Mouse (Mus musculus): ENCODE measurements around the gene Spx.

Spx gene

GRCm38 (mm10) chr6:142412906-142413491, at the start of gene Spx:
TSS of gene Spx (plus strand) at chr6:142413441.
- no peak for DNase-seq (ENCODE audit: low spot score in 2 of 2)

- no peak for DNase-seq (ENCODE audit: low spot score in 2 of 2)
Observed at GRCm38 (mm10) chr6:142365742-142366472, 47.3 kb upstream of the Spx start.

GRCm38 (mm10) chr6:142366473-142367018, 46.7 kb upstream of the Spx start:
- no peak for DNase-seq (ENCODE audit: low spot score in 2 of 2)

GRCm38 (mm10) chr6:142367565-142367964, 45.7 kb upstream of the Spx start:
- DNase-seq (ENCODE audit: low spot score in 2 of 2) = no peak

- DNase-seq (ENCODE audit: low spot score in 2 of 2) = no peak
Observed at GRCm38 (mm10) chr6:142369568-142369967, 43.7 kb upstream of the Spx start.

GRCm38 (mm10) chr6:142377081-142377480, 36.2 kb upstream of the Spx start:
- no peak for DNase-seq (ENCODE audit: low spot score in 2 of 2)

- no peak for DNase-seq (ENCODE audit: low spot score in 2 of 2)
Observed at GRCm38 (mm10) chr6:142378576-142379330, 34.5 kb upstream of the Spx start.

- DNase-seq (ENCODE audit: low spot score in 2 of 2) = no peak
Observed at GRCm38 (mm10) chr6:142379961-142380360, 33.3 kb upstream of the Spx start.

- DNase-seq (ENCODE audit: low spot score in 2 of 2) = no peak
Observed at GRCm38 (mm10) chr6:142381615-142382014, 31.6 kb upstream of the Spx start.

GRCm38 (mm10) chr6:142384521-142384920, 28.7 kb upstream of the Spx start:
- DNase-seq (ENCODE audit: low spot score in 2 of 2) = no peak

GRCm38 (mm10) chr6:142386285-142387010, 26.8 kb upstream of the Spx start:
- no peak for DNase-seq (ENCODE audit: low spot score in 2 of 2)

- peak; percentile 97 to 98 for DNase-seq (ENCODE audit: low spot score in 2 of 2)
Observed at GRCm38 (mm10) chr6:142387011-142387754, 26.1 kb upstream of the Spx start, which contains the start of the genes Recql and Golt1b. TSS of gene Recql (minus strand) at chr6:142387087. TSS of gene Golt1b (plus strand) at chr6:142387221.

GRCm38 (mm10) chr6:142387755-142388271, 25.4 kb upstream of the Spx start:
- no peak for DNase-seq (ENCODE audit: low spot score in 2 of 2)

GRCm38 (mm10) chr6:142389101-142389500, 24.1 kb upstream of the Spx start:
- no peak for DNase-seq (ENCODE audit: low spot score in 2 of 2)

- DNase-seq (ENCODE audit: low spot score in 2 of 2) = no peak
Observed at GRCm38 (mm10) chr6:142392312-142392711, 20.9 kb upstream of the Spx start.

GRCm38 (mm10) chr6:142394669-142395068, 18.6 kb upstream of the Spx start:
- peak in 1 of 2 experiments; percentile 24 for DNase-seq (ENCODE audit: low spot score in 2 of 2)

GRCm38 (mm10) chr6:142395756-142396155, 17.5 kb upstream of the Spx start:
- DNase-seq (ENCODE audit: low spot score in 2 of 2) = no peak

GRCm38 (mm10) chr6:142411140-142411539, 2.1 kb upstream of the Spx start:
- no peak for DNase-seq (ENCODE audit: low spot score in 2 of 2)

- DNase-seq (ENCODE audit: low spot score in 2 of 2) = no peak
Observed at GRCm38 (mm10) chr6:142413845-142414244, 604 bp downstream of the Spx start.

- DNase-seq (ENCODE audit: low spot score in 2 of 2) = no peak
Observed at GRCm38 (mm10) chr6:142414597-142414996, 1.4 kb downstream of the Spx start.

- DNase-seq (ENCODE audit: low spot score in 2 of 2) = no peak
Observed at GRCm38 (mm10) chr6:142424976-142425375, 11.7 kb downstream of the Spx start.
